ENCODE assay signal across 10 mouse cellular contexts in the genomic region with DNA sequence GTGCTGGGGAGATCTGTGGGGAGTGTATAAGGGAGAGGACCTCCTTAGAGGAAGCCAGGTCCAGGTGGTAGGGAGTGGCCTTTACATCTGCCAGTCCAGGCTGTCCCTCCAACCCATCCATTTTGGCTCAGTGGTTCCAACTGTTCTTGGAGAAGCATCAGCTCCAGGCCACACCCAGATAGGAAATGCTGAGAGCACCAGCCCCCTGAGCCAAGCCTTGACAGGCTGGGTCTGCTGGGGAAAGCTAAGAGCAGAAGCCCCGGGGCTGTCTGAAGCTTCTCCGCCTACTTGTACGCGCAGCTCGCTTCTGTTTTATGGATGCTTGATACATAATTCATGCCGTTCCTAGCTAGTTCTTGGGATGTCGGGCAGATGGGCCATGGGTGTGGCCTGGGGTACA. TPM values are rescaled to one million over a fixed set of nuclear protein-coding genes. Genes with fewer than 3 reads are reported as not detected.
DNase-seq lines count a peak whose midpoint lies in the region; ATAC-seq and TF ChIP-seq lines count a peak whose summit lies in the region.
"Had no signal": no experiment of that assay in that cellular context is flagged by ENCODE, and none has a peak within 500 bp of the region (broad histone marks: within the 10 kb centered on the region; RNA-seq: fewer than 3 reads in every experiment).

No protein-coding gene starts in this region.

- ATAC-seq in forebrain, embryonic 16.5 days: peak; percentile 60
- peak; percentile 35; the same call in 1 of the 2 replicates for ATAC-seq in midbrain, embryonic 13.5 days
- ATAC-seq in erythroblast, adult 5-6 weeks (replicated peaks; ENCODE audit: low FRiP score, poor library complexity, severe bottlenecking): no peak

- TF ChIP-seq POLR2A in brain, embryonic 14.5 days (IDR thresholded peaks at IDR 0.05; ENCODE audit: borderline replicate concordance, extremely low read depth, insufficient read depth, insufficient read length, poor library complexity, severe bottlenecking): no peak

- 53% methylated on average over 7 of the region's 7 CpGs for WGBS in forebrain, embryonic 16.5 days
- 42% methylated on average over 7 of the region's 7 CpGs for WGBS in midbrain, embryonic 13.5 days

- H3K9ac ChIP-seq in forebrain, embryonic 16.5 days (replicated peaks; ENCODE audit: low read depth, low read length): no peak overlapping the region
- no peak overlapping the region for H3K9ac ChIP-seq in midbrain, embryonic 13.5 days (replicated peaks)

- TF ChIP-seq CTCF in brain, embryonic 14.5 days (IDR thresholded peaks at IDR 0.05; ENCODE audit: borderline replicate concordance, extremely low read depth, insufficient read depth, insufficient read length): no peak

- H3K27ac ChIP-seq in forebrain, embryonic 16.5 days (ENCODE audit: low read length): peak overlapping the region; percentile 48
- no peak overlapping the region; the same call in 1 of the 2 replicates for H3K27ac ChIP-seq in midbrain, embryonic 13.5 days

- H3K36me3 ChIP-seq in forebrain, embryonic 16.5 days (ENCODE audit: control insufficient read depth, insufficient read depth): no peaks in the 10 kb centered on the region
- no peaks in the 10 kb centered on the region for H3K36me3 ChIP-seq in midbrain, embryonic 13.5 days

- H3K27me3 ChIP-seq in forebrain, embryonic 16.5 days (replicated peaks; ENCODE audit: control insufficient read depth, insufficient read depth, low read length): no peaks in the 10 kb centered on the region
- no peaks in the 10 kb centered on the region for H3K27me3 ChIP-seq in midbrain, embryonic 13.5 days

- no peak overlapping the region for H3K4me2 ChIP-seq in forebrain, embryonic 16.5 days (ENCODE audit: low read length)
- no peak overlapping the region for H3K4me2 ChIP-seq in midbrain, embryonic 13.5 days (replicated peaks)

- intact Hi-C loops in heart, postnatal 25 days (cut with DNase I): loop anchor here (5.0 kb wide), 1 partner anchor 38 kb away; a partner anchor contains a TSS
- intact Hi-C loops in heart, postnatal 36 days (cut with DNase I): loop anchor here (5.0 kb wide), 1 partner anchor 47 kb away; no protein-coding TSS in a partner anchor

- no peaks in the 10 kb centered on the region for H3K9me3 ChIP-seq in forebrain, embryonic 16.5 days (ENCODE audit: control insufficient read depth, low read length)
- no peaks in the 10 kb centered on the region for H3K9me3 ChIP-seq in midbrain, embryonic 13.5 days

- H3K4me1 ChIP-seq in forebrain, embryonic 16.5 days (replicated peaks; ENCODE audit: control insufficient read depth, insufficient read depth, low read length): peaks cover 37% of the 10 kb centered on the region
- H3K4me1 ChIP-seq in midbrain, embryonic 13.5 days (replicated peaks): peaks cover 55% of the 10 kb centered on the region

- DNase-seq in heart, postnatal 25 days (ENCODE audit: low spot score): peak; percentile 31
- no peak for DNase-seq in heart, postnatal 36 days
- peak; percentile 62 for DNase-seq in brain, embryonic 14.5 days (ENCODE audit: low read depth)
- no peak for DNase-seq in gastrocnemius, postnatal 10 days
- DNase-seq: lung, postnatal 14 days had no signal

- no peak overlapping the region for H3K4me3 ChIP-seq in forebrain, embryonic 16.5 days (replicated peaks; ENCODE audit: low read length)
- no peak overlapping the region for H3K4me3 ChIP-seq in midbrain, embryonic 13.5 days (replicated peaks)
- H3K4me3 ChIP-seq: erythroblast, embryonic 14.5 days had no signal

RNA-seq across cellular contexts. Expression of a gene that starts 39.9 kb away (rescaled TPM):
- total RNA-seq in heart, postnatal 25 days (2021): 1 to 10 TPM; 9.8 TPM
- total RNA-seq in heart, postnatal 36 days (2021): 1 to 10 TPM; 8.3 to 9.1 TPM
- 57.8 and 83.3 TPM in 2 replicates for polyA plus RNA-seq in brain, embryonic 14.5 days (2012; rRNA removed)
- 14.8 and 17.6 TPM in 2 replicates for polyA plus RNA-seq in forebrain, embryonic 16.5 days (2015; fragmentation: Nextera tagmentation; extraction: Ambion mirVana)
- 15.2 and 17.3 TPM in 2 replicates for polyA plus RNA-seq in midbrain, embryonic 13.5 days (2015; fragmentation: Nextera tagmentation; extraction: Ambion mirVana)
- total RNA-seq in erythroblast, adult 5-6 weeks (2015; ENCODE audit: low replicate concordance): 2.7 and 3.7 TPM in 2 replicates
- 2.3 and 4.9 TPM in 2 replicates for total RNA-seq in erythroblast, adult 5-6 weeks (2017; ENCODE audit: low replicate concordance)
- 1 to 10 TPM; 4.2 to 6.4 TPM for total RNA-seq in gastrocnemius, postnatal 10 days (2021)
- total RNA-seq: MEL had no signal

Comparison
In these comparisons a context has a peak if more than half of its experiments do, and no peak if none do; other contexts are left out.
1. DNase-seq: peak in heart, postnatal 25 days (single experiment) and brain, embryonic 14.5 days (single experiment); none in heart, postnatal 36 days (0 of 2) and gastrocnemius, postnatal 10 days (single experiment).